Mouse (Mus musculus) heart, adult 2 months (tissue): ENCODE results near the gene Slc2a5.

Experiments used
- CTCF ChIP-seq: fragments of 200-600 bp; IDR thresholded peaks from 2 replicates; pipeline ENCODE4 v1.8.1; 2022; ENCODE audit warnings: antibody characterized with exemption, mild to moderate bottlenecking, moderate library complexity
- POLR2A ChIP-seq: fragments of 200-500 bp; IDR thresholded peaks from 2 replicates; pipeline ENCODE4 v1.6.1; 2011; ENCODE audit warnings: mild to moderate bottlenecking, low read depth, low read length, control low read depth; ENCODE audit not compliant: insufficient read depth

DNA sequence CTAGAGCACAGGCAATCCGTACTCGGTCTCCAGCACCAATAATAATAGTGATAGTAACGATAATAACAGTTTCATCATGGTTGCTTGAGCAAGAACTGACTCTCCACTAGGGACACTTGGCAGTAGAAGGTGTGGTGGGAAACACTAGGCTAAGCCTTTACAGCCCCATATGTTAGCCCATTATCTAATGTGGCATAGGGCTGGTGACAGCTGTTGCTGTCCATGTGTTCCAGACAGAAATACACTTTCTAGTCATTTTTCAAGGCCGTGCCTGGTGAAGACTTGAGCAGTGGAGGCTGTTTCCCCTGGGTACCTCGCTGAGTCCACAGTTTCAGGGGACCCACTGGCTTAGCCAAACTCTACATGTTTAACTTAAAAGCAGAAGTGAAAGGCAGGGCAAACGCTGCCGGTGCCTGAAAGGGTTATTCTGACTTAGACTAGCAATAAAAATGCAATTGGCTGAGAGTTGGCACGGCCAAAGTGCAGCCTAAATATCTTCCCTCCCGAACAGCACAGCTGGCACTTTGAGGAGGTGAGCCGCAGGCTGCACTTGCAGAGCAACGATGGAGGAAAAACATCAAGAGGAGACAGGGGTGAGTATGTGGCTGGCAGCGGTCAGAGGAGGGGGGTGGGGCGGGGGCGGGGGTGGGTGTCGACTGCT is 1.2 kb downstream of the Slc2a5 start:
- TF ChIP-seq POLR2A (no peak), CTCF (no peak)
